Comparison of ENCODE assay signal across 8 mouse cellular contexts in genomic region chr5:138160224-138160762, GRCm38 (mm10). TPM values are rescaled to one million over a fixed set of nuclear protein-coding genes. Genes with fewer than 3 reads are reported as not detected.
DNase-seq lines count a peak whose midpoint lies in the region; ATAC-seq and TF ChIP-seq lines count a peak whose summit lies in the region.

No protein-coding gene starts in this region.

- no peak for DNase-seq in kidney, postnatal 36 days
- no peak for DNase-seq in hindbrain, postnatal 0 days (ENCODE audit: low spot score)
- no peak for DNase-seq in right cerebral cortex, postnatal 14 days
- no peak for DNase-seq in gastrocnemius, adult 18-20 months (ENCODE audit: low spot score)

- peaks cover 12% of the 10 kb centered on the region for H3K4me1 ChIP-seq in kidney, embryonic 16.5 days (ENCODE audit: insufficient read depth, low read length)
- H3K4me1 ChIP-seq in embryonic facial prominence, embryonic 12.5 days: peaks cover 9% of the 10 kb centered on the region
- H3K4me1 ChIP-seq in hindbrain, postnatal 0 days (ENCODE audit: insufficient read depth, low read length): no peaks in the 10 kb centered on the region; the same call in 1 of the 2 replicates
- peaks cover 19% of the 10 kb centered on the region for H3K4me1 ChIP-seq in midbrain, embryonic 16.5 days (ENCODE audit: control insufficient read depth, insufficient read depth, low read length)

- WGBS in kidney, embryonic 16.5 days: 68% methylated on average over 7 of the region's 7 CpGs
- 72% methylated on average over 7 of the region's 7 CpGs for WGBS in embryonic facial prominence, embryonic 12.5 days
- 65% methylated on average over 7 of the region's 7 CpGs for WGBS in hindbrain, postnatal 0 days
- 68% methylated on average over 7 of the region's 7 CpGs for WGBS in midbrain, embryonic 16.5 days

- no peak for ATAC-seq in kidney, embryonic 16.5 days (ENCODE audit: low FRiP score, low TSS enrichment)
- ATAC-seq in embryonic facial prominence, embryonic 12.5 days (ENCODE audit: insufficient number of reproducible peaks, insufficient read depth, low FRiP score, low TSS enrichment): no peak
- no peak for ATAC-seq in hindbrain, postnatal 0 days
- ATAC-seq in midbrain, embryonic 16.5 days: no peak
- ATAC-seq in megakaryocyte-erythroid progenitor cell, adult 5-6 weeks (replicated peaks; ENCODE audit: low FRiP score, low TSS enrichment, poor library complexity, severe bottlenecking): no peak

- H3K36me3 ChIP-seq in kidney, embryonic 16.5 days (ENCODE audit: insufficient read depth, low read length): peaks cover 30% of the 10 kb centered on the region
- H3K36me3 ChIP-seq in embryonic facial prominence, embryonic 12.5 days: peaks cover 30% of the 10 kb centered on the region
- H3K36me3 ChIP-seq in hindbrain, postnatal 0 days (ENCODE audit: insufficient read depth, low read length): peaks cover 22% of the 10 kb centered on the region
- H3K36me3 ChIP-seq in midbrain, embryonic 16.5 days (ENCODE audit: control insufficient read depth, insufficient read depth, low read length): peaks cover 18% of the 10 kb centered on the region; the same call in 1 of the 2 replicates

- H3K27me3 ChIP-seq in kidney, embryonic 16.5 days (ENCODE audit: insufficient read depth, low read length): no peaks in the 10 kb centered on the region
- H3K27me3 ChIP-seq in embryonic facial prominence, embryonic 12.5 days: no peaks in the 10 kb centered on the region
- H3K27me3 ChIP-seq in hindbrain, postnatal 0 days (ENCODE audit: insufficient read depth, low read length): no peaks in the 10 kb centered on the region
- H3K27me3 ChIP-seq in midbrain, embryonic 16.5 days (ENCODE audit: control insufficient read depth, insufficient read depth, low read depth, low read length): no peaks in the 10 kb centered on the region

- TF ChIP-seq CTCF in hindbrain, postnatal 0 days (IDR thresholded peaks at IDR 0.05; ENCODE audit: low read depth): no peak

- H3K4me2 ChIP-seq in kidney, embryonic 16.5 days (replicated peaks; ENCODE audit: low read depth, low read length): peak overlapping the region; percentile 60
- peak overlapping the region; percentile 67 for H3K4me2 ChIP-seq in embryonic facial prominence, embryonic 12.5 days (replicated peaks)
- H3K4me2 ChIP-seq in hindbrain, postnatal 0 days (ENCODE audit: low read depth, low read length): peak overlapping the region; percentile 72
- H3K4me2 ChIP-seq in midbrain, embryonic 16.5 days (ENCODE audit: low read length): peak overlapping the region; percentile 67

- H3K9me3 ChIP-seq in kidney, embryonic 16.5 days (ENCODE audit: low read length): no peaks in the 10 kb centered on the region
- H3K9me3 ChIP-seq in embryonic facial prominence, embryonic 12.5 days: no peaks in the 10 kb centered on the region
- H3K9me3 ChIP-seq in hindbrain, postnatal 0 days (ENCODE audit: low read length): no peaks in the 10 kb centered on the region
- H3K9me3 ChIP-seq in midbrain, embryonic 16.5 days (replicated peaks; ENCODE audit: control insufficient read depth, low read length, poor library complexity, severe bottlenecking): no peaks in the 10 kb centered on the region

- H3K4me3 ChIP-seq in kidney, embryonic 16.5 days (ENCODE audit: low read length): peak overlapping the region; percentile 92
- H3K4me3 ChIP-seq in embryonic facial prominence, embryonic 12.5 days: peak overlapping the region; percentile 69
- peak overlapping the region; percentile 50 for H3K4me3 ChIP-seq in hindbrain, postnatal 0 days (ENCODE audit: low read length)
- peak overlapping the region; percentile 81 for H3K4me3 ChIP-seq in midbrain, embryonic 16.5 days (ENCODE audit: low read depth, low read length)

- peak overlapping the region; percentile 71; the same call in 1 of the 2 replicates for H3K27ac ChIP-seq in kidney, embryonic 16.5 days (ENCODE audit: low read length)
- H3K27ac ChIP-seq in embryonic facial prominence, embryonic 12.5 days: no peak overlapping the region; the same call in 1 of the 2 replicates
- H3K27ac ChIP-seq in hindbrain, postnatal 0 days: peak overlapping the region; percentile 45
- H3K27ac ChIP-seq in midbrain, embryonic 16.5 days (ENCODE audit: low read length): peak overlapping the region; percentile 83

- H3K9ac ChIP-seq in kidney, embryonic 16.5 days (replicated peaks; ENCODE audit: low read length): peak overlapping the region; percentile 92
- no peak overlapping the region for H3K9ac ChIP-seq in embryonic facial prominence, embryonic 12.5 days
- H3K9ac ChIP-seq in hindbrain, postnatal 0 days (replicated peaks; ENCODE audit: low read length): peak overlapping the region; percentile 66
- H3K9ac ChIP-seq in midbrain, embryonic 16.5 days (ENCODE audit: low read depth, low read length): peak overlapping the region; percentile 85

RNA-seq across cellular contexts. Expression of gene Cops6, which starts 0.6 kb away (rescaled TPM):
- 348 and 375 TPM in 2 replicates for polyA plus RNA-seq in kidney, embryonic 16.5 days (2015; fragmentation: Nextera tagmentation; extraction: Ambion mirVana)
- polyA plus RNA-seq in embryonic facial prominence, embryonic 12.5 days (2016; fragmentation: Nextera tagmentation; extraction: Ambion mirVana): 333 and 336 TPM in 2 replicates
- 42.9 and 57.8 TPM in 2 replicates for total RNA-seq in hindbrain, postnatal 0 days (2014; rRNA removed)
- polyA plus RNA-seq in hindbrain, postnatal 0 days (2015; fragmentation: Nextera tagmentation; extraction: Ambion mirVana): 294 and 302 TPM in 2 replicates
- 288 and 309 TPM in 2 replicates for polyA plus RNA-seq in midbrain, embryonic 16.5 days (2015; fragmentation: Nextera tagmentation; extraction: Ambion mirVana)
- total RNA-seq in megakaryocyte-erythroid progenitor cell, adult 5-6 weeks (2014; fragmentation: Nextera tagmentation): 81.1 and 121 TPM in 2 replicates
- 51.6 and 66.1 TPM in 2 replicates for total RNA-seq in megakaryocyte-erythroid progenitor cell, adult 5-6 weeks (2017)
- total RNA-seq in gastrocnemius, adult 18-20 months (2021): 100 to 1,000 TPM; 105 to 110 TPM

RNA-seq across cellular contexts. Expression of gene Zfp113, which starts 4.7 kb away (rescaled TPM):
- polyA plus RNA-seq in kidney, embryonic 16.5 days (2015; fragmentation: Nextera tagmentation; extraction: Ambion mirVana): 22.1 and 29.5 TPM in 2 replicates
- polyA plus RNA-seq in embryonic facial prominence, embryonic 12.5 days (2016; fragmentation: Nextera tagmentation; extraction: Ambion mirVana): 25.5 and 26.3 TPM in 2 replicates
- total RNA-seq in hindbrain, postnatal 0 days (2014; rRNA removed): 11.6 and 43.2 TPM in 2 replicates
- 7.9 and 11.3 TPM in 2 replicates for polyA plus RNA-seq in hindbrain, postnatal 0 days (2015; fragmentation: Nextera tagmentation; extraction: Ambion mirVana)
- 23.9 and 26.3 TPM in 2 replicates for polyA plus RNA-seq in midbrain, embryonic 16.5 days (2015; fragmentation: Nextera tagmentation; extraction: Ambion mirVana)
- 7.3 and 7.5 TPM in 2 replicates for total RNA-seq in megakaryocyte-erythroid progenitor cell, adult 5-6 weeks (2014; fragmentation: Nextera tagmentation)
- total RNA-seq in megakaryocyte-erythroid progenitor cell, adult 5-6 weeks (2017): 7.8 and 10.9 TPM in 2 replicates
- 1 to 10 TPM; 4.9 to 5.8 TPM for total RNA-seq in gastrocnemius, adult 18-20 months (2021)

RNA-seq across cellular contexts. Expression of gene Ap4m1, which starts 11.5 kb away (rescaled TPM):
- polyA plus RNA-seq in kidney, embryonic 16.5 days (2015; fragmentation: Nextera tagmentation; extraction: Ambion mirVana): 26.1 and 29.5 TPM in 2 replicates
- 30.1 and 32.4 TPM in 2 replicates for polyA plus RNA-seq in embryonic facial prominence, embryonic 12.5 days (2016; fragmentation: Nextera tagmentation; extraction: Ambion mirVana)
- 30.3 and 46.9 TPM in 2 replicates for total RNA-seq in hindbrain, postnatal 0 days (2014; rRNA removed)
- polyA plus RNA-seq in hindbrain, postnatal 0 days (2015; fragmentation: Nextera tagmentation; extraction: Ambion mirVana): 14.5 and 16.5 TPM in 2 replicates
- polyA plus RNA-seq in midbrain, embryonic 16.5 days (2015; fragmentation: Nextera tagmentation; extraction: Ambion mirVana): 24.9 and 27.2 TPM in 2 replicates
- 37.3 and 53.0 TPM in 2 replicates for total RNA-seq in megakaryocyte-erythroid progenitor cell, adult 5-6 weeks (2014; fragmentation: Nextera tagmentation)
- total RNA-seq in megakaryocyte-erythroid progenitor cell, adult 5-6 weeks (2017): 18.9 and 32.8 TPM in 2 replicates
- total RNA-seq in gastrocnemius, adult 18-20 months (2021): 1 to 10 TPM; 6.6 to 7.0 TPM

RNA-seq across cellular contexts. Expression of gene Mcm7, which starts 11.9 kb away (rescaled TPM):
- polyA plus RNA-seq in kidney, embryonic 16.5 days (2015; fragmentation: Nextera tagmentation; extraction: Ambion mirVana): 223 and 230 TPM in 2 replicates
- 239 and 243 TPM in 2 replicates for polyA plus RNA-seq in embryonic facial prominence, embryonic 12.5 days (2016; fragmentation: Nextera tagmentation; extraction: Ambion mirVana)
- 41.6 and 43.0 TPM in 2 replicates for total RNA-seq in hindbrain, postnatal 0 days (2014; rRNA removed)
- 58.8 and 63.3 TPM in 2 replicates for polyA plus RNA-seq in hindbrain, postnatal 0 days (2015; fragmentation: Nextera tagmentation; extraction: Ambion mirVana)
- polyA plus RNA-seq in midbrain, embryonic 16.5 days (2015; fragmentation: Nextera tagmentation; extraction: Ambion mirVana): 72.3 and 81.6 TPM in 2 replicates
- total RNA-seq in megakaryocyte-erythroid progenitor cell, adult 5-6 weeks (2014; fragmentation: Nextera tagmentation): 343 and 361 TPM in 2 replicates
- total RNA-seq in megakaryocyte-erythroid progenitor cell, adult 5-6 weeks (2017): 397 and 503 TPM in 2 replicates
- total RNA-seq in gastrocnemius, adult 18-20 months (2021): 1 to 10 TPM; 6.5 to 7.8 TPM

RNA-seq across cellular contexts. Expression of gene Taf6, which starts 27.0 kb away (rescaled TPM):
- 104 and 109 TPM in 2 replicates for polyA plus RNA-seq in kidney, embryonic 16.5 days (2015; fragmentation: Nextera tagmentation; extraction: Ambion mirVana)
- 112 and 117 TPM in 2 replicates for polyA plus RNA-seq in embryonic facial prominence, embryonic 12.5 days (2016; fragmentation: Nextera tagmentation; extraction: Ambion mirVana)
- total RNA-seq in hindbrain, postnatal 0 days (2014; rRNA removed): 67.2 and 70.2 TPM in 2 replicates
- 48.2 and 49.9 TPM in 2 replicates for polyA plus RNA-seq in hindbrain, postnatal 0 days (2015; fragmentation: Nextera tagmentation; extraction: Ambion mirVana)
- polyA plus RNA-seq in midbrain, embryonic 16.5 days (2015; fragmentation: Nextera tagmentation; extraction: Ambion mirVana): 74.4 and 75.8 TPM in 2 replicates
- 44.8 and 68.4 TPM in 2 replicates for total RNA-seq in megakaryocyte-erythroid progenitor cell, adult 5-6 weeks (2014; fragmentation: Nextera tagmentation)
- total RNA-seq in megakaryocyte-erythroid progenitor cell, adult 5-6 weeks (2017): 25.4 and 37.9 TPM in 2 replicates
- 10 to 100 TPM; 34.5 to 34.9 TPM for total RNA-seq in gastrocnemius, adult 18-20 months (2021)
